Mouse (Mus musculus) heart, postnatal 0 days (tissue): ENCODE measurements at regions not wholly inside any gene's neighbourhood (a gene's known extent, or its start where the extent isn't known, plus 50 kb on each side); places are given as distances from the start of the nearest gene placed in this dataset.

ENCODE experiments used
- ATAC-seq: fragments of 200-750 bp; cut with Nextera tagmentation; 2 replicates; pipeline ENCODE4 v1.8.0; 2017; ENCODE audit warnings: low read depth, moderate number of reproducible peaks, moderate library complexity; ENCODE audit not compliant: insufficient read depth
- DNase-seq: peaks from one replicate; pipeline ENCODE4 v3.0.0-alpha.2; 2016; ENCODE audit warnings: low spot score
- H3K27ac ChIP-seq: fragments of 300-500 bp; sonication (generic); 2 replicates; pipeline ENCODE4 v1.5.1; 2014; ENCODE audit warnings: low read depth, mild to moderate bottlenecking
- H3K27me3 ChIP-seq: fragments of 300-500 bp; sonication (generic); 2 replicates; pipeline ENCODE4 v1.6.1; 2014; ENCODE audit warnings: low read length, mixed read lengths; ENCODE audit not compliant: control insufficient read depth, insufficient read depth
- H3K36me3 ChIP-seq: fragments of 300-500 bp; sonication (generic); replicated peaks from 2 replicates; pipeline ENCODE4 v1.6.1; 2014; ENCODE audit warnings: low read length, mixed read lengths; ENCODE audit not compliant: control insufficient read depth, insufficient read depth
- H3K4me1 ChIP-seq: fragments of 300-500 bp; sonication (generic); 2 replicates; pipeline ENCODE4 v1.6.1; 2014; ENCODE audit warnings: antibody characterized with exemption; ENCODE audit not compliant: control insufficient read depth, insufficient read depth
- H3K4me2 ChIP-seq: fragments of 300-500 bp; sonication (generic); 2 replicates; pipeline ENCODE4 v1.6.1; 2014; ENCODE audit warnings: low read depth, mild to moderate bottlenecking, low read length, moderate library complexity
- H3K4me3 ChIP-seq: fragments of 300-500 bp; sonication (generic); 2 replicates; pipeline ENCODE4 v1.5.1; 2014; ENCODE audit warnings: low read depth, low read length
- H3K9ac ChIP-seq: fragments of 300-500 bp; sonication (generic); replicated peaks from 2 replicates; pipeline ENCODE4 v1.6.1; 2014; ENCODE audit warnings: low read depth, low read length, mixed read lengths
- H3K9me3 ChIP-seq: fragments of 300-500 bp; sonication (generic); replicated peaks from 2 replicates; pipeline ENCODE4 v1.6.1; 2016; ENCODE audit warnings: low read length; ENCODE audit not compliant: control insufficient read depth
- CTCF ChIP-seq: IDR thresholded peaks from 2 replicates; pipeline ENCODE4 v1.5.1; 2016; ENCODE audit warnings: antibody characterized with exemption, control low read depth, low read depth
- EP300 ChIP-seq: IDR thresholded peaks from 2 replicates; pipeline ENCODE4 v1.6.1; 2016; ENCODE audit warnings: antibody characterized with exemption, low read depth
- WGBS: fragments of 180-500 bp; shearing (Covaris S2); extraction: QIAGEN DNeasy Blood & Tissue Kit; methylation state at CpG from one replicate; pipeline ENCODE4 v1.1.7; 2014; 5-methylcytosine and 5-hydroxymethylcytosine counted together

- Histone ChIP-seq H3K36me3 (no peaks in the 10 kb centered on the region), H3K9me3 (no peaks in the 10 kb centered on the region), H3K9ac (no peak overlapping the region), H3K27ac (no peak overlapping the region), H3K4me3 (no peak overlapping the region), H3K4me2 (no peak overlapping the region), H3K4me1 (no peaks in the 10 kb centered on the region), H3K27me3 (no peaks in the 10 kb centered on the region)
- TF ChIP-seq CTCF (no peak), EP300 (no peak)
- no peak for ATAC-seq
- DNase-seq: no peak
Measured at GRCm38 (mm10) chr14:81031475-81031874, 1047.6 kb downstream of the Olfm4 start.

- Histone ChIP-seq H3K27ac (no peak overlapping the region), H3K4me3 (no peak overlapping the region), H3K27me3 (no peaks in the 10 kb centered on the region), H3K4me2 (no peak overlapping the region), H3K4me1 (no peaks in the 10 kb centered on the region), H3K36me3 (no peaks in the 10 kb centered on the region), H3K9ac (no peak overlapping the region), H3K9me3 (no peaks in the 10 kb centered on the region)
- DNase-seq (no peak), ATAC-seq (no peak)
- WGBS: 33% methylated on average over 2 of the region's 2 CpGs
- TF ChIP-seq EP300 (no peak), CTCF (no peak)
Measured at GRCm38 (mm10) chr14:81037635-81038034, 1053.8 kb downstream of the Olfm4 start.

GRCm38 (mm10) chr14:81038045-81038444 lies 1054.2 kb downstream of the Olfm4 start:
- TF ChIP-seq CTCF (no peak), EP300 (no peak)
- Histone ChIP-seq H3K9ac (no peak overlapping the region), H3K4me1 (no peaks in the 10 kb centered on the region), H3K27ac (no peak overlapping the region), H3K27me3 (no peaks in the 10 kb centered on the region), H3K4me3 (no peak overlapping the region), H3K4me2 (no peak overlapping the region), H3K36me3 (no peaks in the 10 kb centered on the region), H3K9me3 (no peaks in the 10 kb centered on the region)
- DNase-seq: no peak
- ATAC-seq: no peak
- WGBS: 72% methylated on average over 3 of the region's 3 CpGs
